Mouse (Mus musculus) G1E (cell line): ENCODE data around the gene Zfp369.

Experiments used
- CTCF ChIP-seq: IDR thresholded peaks from 2 replicates; pipeline ENCODE4 v1.5.1; 2012; ENCODE audit warnings: low read depth, low read length, inconsistent platforms, mixed read lengths
- GATA1 ChIP-seq: IDR thresholded peaks from 2 replicates; pipeline ENCODE4 v1.6.1; 2012; ENCODE audit warnings: borderline replicate concordance, low read length, inconsistent platforms, mixed read lengths
- TAL1 ChIP-seq: conservative IDR thresholded peaks from 2 replicates; pipeline ENCODE4 v1.6.1; 2012; ENCODE audit warnings: low read depth, low read length, inconsistent platforms, mixed read lengths

- TF ChIP-seq CTCF (no peak), TAL1 (no peak), GATA1 (no peak)
These were observed 8.2 kb downstream of the Zfp369 start for GRCm38 (mm10) chr13:65286771-65287170.
